8 mouse cellular contexts compared by ENCODE assay signal in the genomic region with DNA sequence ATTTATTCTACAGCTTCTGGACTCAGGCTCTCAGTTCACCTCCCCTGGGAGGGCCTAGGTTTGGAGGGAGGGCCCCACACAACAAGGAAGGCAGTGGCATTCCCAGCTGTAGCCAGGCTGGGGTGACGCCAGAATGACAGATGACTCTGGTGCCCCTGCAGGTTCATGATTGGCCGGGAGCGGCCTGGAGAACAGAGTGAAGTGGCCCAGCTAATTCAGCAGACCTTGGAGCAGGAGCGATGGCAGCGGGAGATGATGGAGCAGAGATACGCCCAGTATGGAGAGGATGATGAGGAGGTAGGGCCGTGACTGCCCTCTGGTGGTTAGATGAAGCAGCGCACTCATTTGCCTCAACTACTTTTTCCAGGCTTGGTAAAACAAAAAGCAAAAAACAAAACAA. TPM values are rescaled to one million over a fixed set of nuclear protein-coding genes. Genes with fewer than 3 reads are reported as not detected.
A peak's percentile ranks its signal among the peaks of the same experiment; 100 is the strongest.
DNase-seq lines count a peak whose midpoint lies in the region; ATAC-seq and TF ChIP-seq lines count a peak whose summit lies in the region.

No protein-coding gene starts in this region.

- peaks cover 2% of the 10 kb centered on the region for H3K79me3 ChIP-seq in C2C12 (ENCODE audit: low read depth)

- no peaks in the 10 kb centered on the region for H3K9me3 ChIP-seq in liver, embryonic 14.5 days (ENCODE audit: control insufficient read depth, low read length)

- TF ChIP-seq CTCF in C2C12 (IDR thresholded peaks at IDR 0.05; ENCODE audit: control insufficient read depth, insufficient read depth, insufficient read length): peak; percentile 50
- peak; percentile 99 for TF ChIP-seq CTCF in liver, embryonic 14.5 days (IDR thresholded peaks at IDR 0.05; ENCODE audit: low read depth)

- H3K36me3 ChIP-seq in C2C12 (ENCODE audit: control insufficient read depth, insufficient read depth): peaks cover 62% of the 10 kb centered on the region
- H3K36me3 ChIP-seq in liver, embryonic 14.5 days (replicated peaks; ENCODE audit: control insufficient read depth, insufficient read depth, low read depth): peaks cover 39% of the 10 kb centered on the region

- H3K4me1 ChIP-seq in liver, embryonic 14.5 days (replicated peaks; ENCODE audit: control insufficient read depth in 2 of 2, insufficient read depth in 2 of 2, low read length in 1 of 2): peaks cover 33 to 50% of the 10 kb centered on the region in 2 experiments

- ATAC-seq in liver, embryonic 14.5 days (ENCODE audit: insufficient read depth): peak; percentile 35; the same call in 1 of the 2 replicates

- peak overlapping the region; percentile 45 for H3K27ac ChIP-seq in liver, embryonic 14.5 days

- H3K9ac ChIP-seq in liver, embryonic 14.5 days (replicated peaks): peak overlapping the region; percentile 45

- peak overlapping the region; percentile 54 for H3K4me2 ChIP-seq in liver, embryonic 14.5 days (ENCODE audit: low read depth)

- H3K4me3 ChIP-seq in C2C12 (ENCODE audit: insufficient read depth, poor library complexity, severe bottlenecking): no peak overlapping the region
- no peak overlapping the region for H3K4me3 ChIP-seq in liver, embryonic 14.5 days (ENCODE audit: insufficient read depth in 1 of 2, low read depth in 2 of 2, low read length in 2 of 2)

- peaks cover 9% of the 10 kb centered on the region for H3K79me2 ChIP-seq in C2C12 (ENCODE audit: control insufficient read depth, insufficient read depth)

- no peak; the same call in 1 of the 2 replicates for TF ChIP-seq EP300 in liver, embryonic 14.5 days (IDR thresholded peaks at IDR 0.05; ENCODE audit: low read depth)

- H3K27me3 ChIP-seq in C2C12 (ENCODE audit: control insufficient read depth, insufficient read depth, insufficient read length): no peaks in the 10 kb centered on the region
- H3K27me3 ChIP-seq in liver, embryonic 14.5 days (ENCODE audit: control insufficient read depth, insufficient read depth, low read length): no peaks in the 10 kb centered on the region

- no peak overlapping the region for H3ac ChIP-seq in C2C12 (ENCODE audit: control insufficient read depth, insufficient read length, low read depth)

- 5% methylated on average over 8 of the region's 8 CpGs for WGBS in liver, embryonic 14.5 days (ENCODE audit: insufficient replicate concordance)

- peak; percentile 68 for DNase-seq in adipocyte (ENCODE audit: low spot score)
- peak; percentile 87 for DNase-seq in embryo, embryonic 10.5 days (ENCODE audit: low spot score)
- peak; percentile 75 to 85 for DNase-seq in heart, adult 18-20 months
- DNase-seq in kidney, adult 18-20 months: peak; percentile 77
- peak in 2 of 3 experiments; percentile 65 to 70 for DNase-seq in liver, embryonic 14.5 days (ENCODE audit: low read depth in 3 of 3, low spot score in 3 of 3)
- DNase-seq in natural killer cell, adult 2 months (ENCODE audit: low spot score in 2 of 2): peak; percentile 50 to 51
- peak; percentile 61 to 72 for DNase-seq in thymus, postnatal 10 days (ENCODE audit: low spot score in 2 of 2)

TF ChIP-seq in C2C12, 6 proteins besides CTCF, POLR2A, EP300 and RAD21:
- TF ChIP-seq CEBPB (IDR thresholded peaks at IDR 0.05; ENCODE audit: low read depth) (no peak), MYOD1 (IDR thresholded peaks at IDR 0.05; ENCODE audit: control insufficient read depth, insufficient read length, low read depth) (no peak), USF1 (IDR thresholded peaks at IDR 0.05; ENCODE audit: low read depth) (no peak), FOSL1 (IDR thresholded peaks at IDR 0.05; ENCODE audit: insufficient read depth, low read length, poor library complexity, severe bottlenecking) (no peak), MAX (IDR thresholded peaks at IDR 0.05) (no peak), MYOG (IDR thresholded peaks at IDR 0.05; ENCODE audit: control insufficient read depth, extremely low read depth, insufficient read length) (no peak)

RNA-seq across cellular contexts. Expression of gene Samd14, which starts 8.6 kb away (rescaled TPM):
- polyA plus RNA-seq in C2C12 (2012; fragmentation: generic; extraction: Trizol): 14.0 TPM
- 1 to 10 TPM; 1.1 to 1.9 TPM for total RNA-seq in heart, adult 18-20 months (2021)
- 33.1 and 41.9 TPM in 2 replicates for polyA plus RNA-seq in liver, embryonic 14.5 days (2012; rRNA removed)
- 24.7 and 34.2 TPM in 2 replicates for polyA plus RNA-seq in liver, embryonic 14.5 days (2014; fragmentation: Nextera tagmentation; extraction: Ambion mirVana)

RNA-seq across cellular contexts. Expression of gene Ppp1r9b, which starts 10.2 kb away (rescaled TPM):
- 31.8 TPM for polyA plus RNA-seq in C2C12 (2012; fragmentation: generic; extraction: Trizol)
- total RNA-seq in heart, adult 18-20 months (2021): 10 to 100 TPM; 44.8 to 47.2 TPM
- polyA plus RNA-seq in liver, embryonic 14.5 days (2012; rRNA removed): 14.1 and 14.9 TPM in 2 replicates
- 8.8 and 10.4 TPM in 2 replicates for polyA plus RNA-seq in liver, embryonic 14.5 days (2014; fragmentation: Nextera tagmentation; extraction: Ambion mirVana)

RNA-seq across cellular contexts. Expression of gene Sgca, which starts 24.9 kb away (rescaled TPM):
- polyA plus RNA-seq in C2C12 (2012; fragmentation: generic; extraction: Trizol): 5.3 TPM
- 100 to 1,000 TPM; 182 to 184 TPM for total RNA-seq in heart, adult 18-20 months (2021)
- polyA plus RNA-seq in liver, embryonic 14.5 days (2012; rRNA removed): 0.04 TPM in 1 of 2 replicates, not detected in the other
- not detected in 2 replicates for polyA plus RNA-seq in liver, embryonic 14.5 days (2014; fragmentation: Nextera tagmentation; extraction: Ambion mirVana)

RNA-seq across cellular contexts. Expression of gene Hils1, which starts 33.7 kb away (rescaled TPM):
- polyA plus RNA-seq in C2C12 (2012; fragmentation: generic; extraction: Trizol): not detected
- not detected for total RNA-seq in heart, adult 18-20 months (2021)
- polyA plus RNA-seq in liver, embryonic 14.5 days (2012; rRNA removed): not detected in 2 replicates
- polyA plus RNA-seq in liver, embryonic 14.5 days (2014; fragmentation: Nextera tagmentation; extraction: Ambion mirVana): not detected in 2 replicates

RNA-seq across cellular contexts. Expression of gene Pdk2, which starts 40.1 kb away (rescaled TPM):
- polyA plus RNA-seq in C2C12 (2012; fragmentation: generic; extraction: Trizol): 1.8 TPM
- 100 to 1,000 TPM; 421 to 452 TPM for total RNA-seq in heart, adult 18-20 months (2021)
- 3.5 and 3.6 TPM in 2 replicates for polyA plus RNA-seq in liver, embryonic 14.5 days (2012; rRNA removed)
- 7.0 and 9.1 TPM in 2 replicates for polyA plus RNA-seq in liver, embryonic 14.5 days (2014; fragmentation: Nextera tagmentation; extraction: Ambion mirVana)
